Mouse (Mus musculus) CH12.LX (cell line): Measurements from ENCODE around the gene Kirrel3. TPM values are rescaled to one million over a fixed set of nuclear protein-coding genes. Genes with fewer than 3 reads are reported as not detected.

ENCODE experiments used
- DNase-seq: peaks from one replicate; pipeline ENCODE4 v3.0.0-alpha.2; 2013; ENCODE audit errors: extremely low read depth
- H3K27ac ChIP-seq: 2 replicates; pipeline ENCODE4 v1.5.1; 2012; ENCODE audit warnings: low read depth, mild to moderate bottlenecking, control low read depth, moderate library complexity; ENCODE audit not compliant: insufficient read depth
- H3K27me3 ChIP-seq: replicated peaks from 2 replicates; pipeline ENCODE3; 2012; ENCODE audit warnings: inconsistent platforms
- H3K36me3 ChIP-seq, 2 experiments: replicated peaks in 1 of 2; 2 replicates each; pipeline versions ENCODE3 to v1.6.1; 2012; ENCODE audit warnings: inconsistent platforms in 1 of 2, low read length in 1 of 2, mild to moderate bottlenecking in 1 of 2, mixed read lengths in 1 of 2, moderate library complexity in 1 of 2; ENCODE audit not compliant: control insufficient read depth in 1 of 2, insufficient read depth in 1 of 2
- H3K4me1 ChIP-seq, 2 experiments: 2 replicates each; pipeline ENCODE4 v1.6.1; 2012; ENCODE audit warnings: inconsistent platforms in 1 of 2, moderate library complexity in 1 of 2; ENCODE audit not compliant: insufficient read depth in 2 of 2, control insufficient read depth in 1 of 2
- H3K4me2 ChIP-seq: 2 replicates; pipeline ENCODE4 v1.6.1; 2012; ENCODE audit warnings: low read depth, mild to moderate bottlenecking, control low read depth; ENCODE audit not compliant: poor library complexity, insufficient read depth, severe bottlenecking
- H3K4me3 ChIP-seq, 3 experiments: fragments of 150-350 bp in 1 of 3; sonication (generic) in 1 of 3; replicated peaks in 1 of 3; 2 replicates each; pipeline versions ENCODE3 to v1.5.1; 2011 to 2012; ENCODE audit warnings: low read depth in 2 of 3, low read length in 2 of 3, mild to moderate bottlenecking in 2 of 3, moderate library complexity in 2 of 3, control low read depth in 1 of 3, improper control_type of control experiment in 1 of 3, inconsistent platforms in 1 of 3, mixed read lengths in 1 of 3; ENCODE audit not compliant: poor library complexity in 1 of 3
- H3K79me2 ChIP-seq: replicated peaks from 2 replicates; pipeline ENCODE4 v1.6.1; 2012; ENCODE audit warnings: mild to moderate bottlenecking, moderate library complexity; ENCODE audit not compliant: control insufficient read depth, poor library complexity, insufficient read depth, severe bottlenecking; ENCODE audit errors: extremely low read depth
- H3K9ac ChIP-seq: 2 replicates; pipeline ENCODE4 v1.6.1; 2012; ENCODE audit warnings: low read depth, mild to moderate bottlenecking, control low read depth, moderate library complexity; ENCODE audit not compliant: insufficient read depth
- H3K9me3 ChIP-seq: replicated peaks from 2 replicates; pipeline ENCODE3; 2012; ENCODE audit warnings: low read length, inconsistent platforms, mixed read lengths
- BHLHE40 ChIP-seq: IDR thresholded peaks from 2 replicates; pipeline ENCODE4 v1.6.1; 2011; ENCODE audit warnings: mild to moderate bottlenecking, low read depth, low read length, improper control_type of control experiment
- CHD1 ChIP-seq: IDR thresholded peaks from 2 replicates; pipeline ENCODE4 v1.6.1; 2012; ENCODE audit warnings: low read depth, low read length, improper control_type of control experiment, inconsistent platforms
- CHD2 ChIP-seq: IDR thresholded peaks from 2 replicates; pipeline ENCODE4 v1.6.1; 2011; ENCODE audit warnings: low read length, improper control_type of control experiment
- CTCF ChIP-seq, 2 experiments: IDR thresholded peaks in 1 of 2; conservative IDR thresholded peaks in 1 of 2; 2 replicates each; pipeline ENCODE4 v1.5.1; 2011 to 2012; ENCODE audit warnings: low read depth in 2 of 2, low read length in 2 of 2, improper control_type of control experiment in 1 of 2, inconsistent platforms in 1 of 2, mild to moderate bottlenecking in 1 of 2, moderate library complexity in 1 of 2
- ELF1 ChIP-seq: IDR thresholded peaks from 2 replicates; pipeline ENCODE4 v1.6.1; 2014; ENCODE audit warnings: low read depth, mild to moderate bottlenecking, inconsistent platforms, low read length, improper control_type of control experiment
- IRF4 ChIP-seq: IDR thresholded peaks from 2 replicates; pipeline ENCODE4 v1.6.1; 2014; ENCODE audit warnings: low read depth, mild to moderate bottlenecking, inconsistent platforms, low read length, improper control_type of control experiment
- JUN ChIP-seq: IDR thresholded peaks from 2 replicates; pipeline ENCODE4 v1.6.1; 2011; ENCODE audit warnings: low read depth, mild to moderate bottlenecking, low read length, improper control_type of control experiment, moderate library complexity; ENCODE audit not compliant: insufficient read depth
- JUND ChIP-seq: conservative IDR thresholded peaks from 2 replicates; pipeline ENCODE4 v1.6.1; 2011; ENCODE audit warnings: low read depth, low read length, improper control_type of control experiment
- KAT2A ChIP-seq: IDR thresholded peaks from 2 replicates; pipeline ENCODE4 v1.6.1; 2012; ENCODE audit warnings: low read length, improper control_type of control experiment, inconsistent platforms; ENCODE audit not compliant: insufficient replicate concordance
- MAX ChIP-seq: IDR thresholded peaks from 2 replicates; pipeline ENCODE4 v1.6.1; 2011; ENCODE audit warnings: low read length, improper control_type of control experiment
- MAZ ChIP-seq: IDR thresholded peaks from 2 replicates; pipeline ENCODE4 v1.6.1; 2012; ENCODE audit warnings: low read depth, mild to moderate bottlenecking, inconsistent platforms, low read length, improper control_type of control experiment, moderate library complexity
- MEF2A ChIP-seq: IDR thresholded peaks from 2 replicates; pipeline ENCODE4 v1.6.1; 2014; ENCODE audit warnings: low read depth, mild to moderate bottlenecking, inconsistent platforms, low read length, improper control_type of control experiment, borderline replicate concordance
- MXI1 ChIP-seq: IDR thresholded peaks from 2 replicates; pipeline ENCODE4 v1.6.1; 2011; ENCODE audit warnings: mild to moderate bottlenecking, low read depth, low read length, improper control_type of control experiment
- NRF1 ChIP-seq: IDR thresholded peaks from 2 replicates; pipeline ENCODE4 v1.6.1; 2014; ENCODE audit warnings: low read depth, mild to moderate bottlenecking, inconsistent platforms, low read length, improper control_type of control experiment, moderate library complexity
- POLR2AphosphoS2 ChIP-seq: IDR thresholded peaks from 2 replicates; pipeline ENCODE4 v1.6.1; 2011; ENCODE audit warnings: low read depth, low read length, improper control_type of control experiment
- RAD21 ChIP-seq: IDR thresholded peaks from 2 replicates; pipeline ENCODE4 v1.6.1; 2011; ENCODE audit warnings: low read depth, mild to moderate bottlenecking, low read length, improper control_type of control experiment, moderate library complexity
- RCOR1 ChIP-seq: conservative IDR thresholded peaks from 2 replicates; pipeline ENCODE4 v1.6.1; 2012; ENCODE audit warnings: low read depth, mild to moderate bottlenecking, inconsistent platforms, low read length, improper control_type of control experiment
- SMC3 ChIP-seq: IDR thresholded peaks from 2 replicates; pipeline ENCODE4 v1.6.1; 2011; ENCODE audit warnings: low read depth, low read length, improper control_type of control experiment
- TBP ChIP-seq: conservative IDR thresholded peaks from 2 replicates; pipeline ENCODE4 v1.6.1; 2011; ENCODE audit warnings: low read depth, low read length, improper control_type of control experiment
- USF1 ChIP-seq: IDR thresholded peaks from 2 replicates; pipeline ENCODE4 v1.6.1; 2014; ENCODE audit warnings: low read depth, mild to moderate bottlenecking, inconsistent platforms, low read length, improper control_type of control experiment
- ZMIZ1 ChIP-seq: IDR thresholded peaks from 2 replicates; pipeline ENCODE4 v1.6.1; 2012; ENCODE audit warnings: low read depth, mild to moderate bottlenecking, inconsistent platforms, low read length, improper control_type of control experiment
- dilution Hi-C: fragments of 300-500 bp; cut with MboI; formaldehyde crosslinking; loops from 2 replicates; pipeline ENCODE4 v1.14.3; 2020; ENCODE audit warnings: low sequenced_read_pairs; ENCODE audit not compliant: extremely low pct_unique_long_range_greater_than_20kb, extremely low pct_ligation_motif_present
- in situ Hi-C: fragments of 300-500 bp; cut with MboI; formaldehyde crosslinking; loops from 3 replicates; pipeline ENCODE4 v1.14.3; 2019; ENCODE audit warnings: low sequenced_read_pairs, low pct_ligation_motif_present, low pct_unique_long_range_greater_than_20kb, mixed read lengths
- polyA plus RNA-seq: library from polyadenylated mRNA; unstranded; fragments of >175 nt; gene quantifications from 2 replicates; pipeline ENCODE4 v1.2.1, GENCODE M21; 2012; ENCODE audit warnings: low read depth; ENCODE audit not compliant: insufficient read length
- total RNA-seq, 2 experiments: library from RNA; depleted of rRNA; stranded (reverse); fragments of 300-350 nt in 1 of 2; fragments of >200 nt in 1 of 2; gene quantifications; 2 replicates each; pipeline ENCODE4 v1.2.3; 2012 to 2014

The Kirrel3 gene
- total and polyA plus RNA-seq, 3 experiments: not detected

DNA sequence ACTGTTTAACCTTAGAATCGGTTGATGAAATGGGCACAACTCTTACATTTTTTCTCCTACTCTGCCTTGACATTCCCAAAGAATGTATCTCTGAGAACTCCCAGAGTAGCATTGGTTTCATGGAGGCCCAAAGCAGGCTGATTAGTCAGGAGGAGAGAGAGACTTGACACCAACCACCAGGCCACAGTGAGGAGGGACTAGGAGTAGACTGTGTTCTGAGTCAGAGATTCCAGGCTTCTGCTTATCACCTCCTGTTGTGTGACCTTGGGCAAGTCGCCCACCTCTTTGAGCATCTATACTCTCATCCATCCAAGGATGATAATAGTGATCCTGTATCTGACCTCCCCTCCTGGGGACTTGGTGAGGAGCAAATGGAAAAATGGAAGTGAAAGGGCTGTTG is 38.0 kb upstream of the Kirrel3 start:
- TF ChIP-seq JUND (no peak), NRF1 (no peak), MEF2A (no peak)
- in situ Hi-C loops: no loop called here
- no peak overlapping the region for H3K4me2 ChIP-seq
- H3K4me3 ChIP-seq: no peak overlapping the region
- H3K27me3 ChIP-seq: peaks cover 46% of the 10 kb centered on the region
- DNase-seq: no peak
- dilution Hi-C loops: no loop called here
- no peak overlapping the region for H3K27ac ChIP-seq
- H3K9ac ChIP-seq: no peak overlapping the region
- no peaks in the 10 kb centered on the region for H3K79me2 ChIP-seq
- H3K9me3 ChIP-seq: no peaks in the 10 kb centered on the region
- H3K36me3 ChIP-seq: no peaks in the 10 kb centered on the region
- no peaks in the 10 kb centered on the region for H3K4me1 ChIP-seq

DNA sequence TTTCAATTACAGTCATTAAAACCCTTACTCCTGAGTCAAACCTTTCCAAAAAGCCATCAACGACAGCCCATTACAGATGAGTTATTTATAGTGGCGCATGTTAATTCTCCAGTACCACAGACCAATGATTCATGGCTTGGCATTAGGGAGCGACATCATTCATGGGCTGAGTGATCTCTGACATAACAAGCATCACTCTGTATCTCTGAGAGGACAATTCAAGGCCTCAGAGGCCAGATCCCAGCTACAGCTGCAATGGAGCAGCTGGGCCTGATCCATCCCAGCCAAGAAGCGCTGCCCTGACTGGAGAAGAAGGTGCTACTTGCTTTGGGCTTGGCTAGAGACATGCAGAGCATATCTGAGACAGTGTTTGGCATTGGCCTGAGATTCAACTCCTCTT is 37.2 kb upstream of the Kirrel3 start:
- Histone ChIP-seq H3K4me2 (no peak overlapping the region), H3K4me3 (no peak overlapping the region)
- dilution Hi-C loops: no loop called here

DNA sequence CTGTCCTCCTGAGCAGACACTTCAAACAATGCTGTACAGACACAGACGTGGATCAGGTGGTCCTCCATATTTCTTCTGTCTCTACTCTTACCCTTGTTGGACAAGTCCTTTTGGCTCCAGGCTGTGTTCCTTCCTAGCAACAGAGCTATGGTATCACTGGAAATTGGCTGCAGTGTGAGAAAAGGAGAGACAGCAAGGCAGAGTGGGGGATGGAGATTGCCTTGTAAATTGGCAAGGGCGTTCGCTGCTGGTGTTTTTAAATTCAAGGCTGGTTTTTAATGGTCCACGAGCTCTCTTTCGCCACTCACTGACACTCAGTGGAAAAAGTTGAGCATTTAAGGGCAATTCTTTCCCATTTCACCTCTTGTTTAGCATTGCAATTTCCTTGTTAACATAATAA is 27.5 kb upstream of the Kirrel3 start:
- Histone ChIP-seq H3K4me1 (no peaks in the 10 kb centered on the region), H3K9me3 (no peaks in the 10 kb centered on the region), H3K9ac (no peak overlapping the region), H3K4me2 (no peak overlapping the region), H3K79me2 (no peaks in the 10 kb centered on the region), H3K27me3 (peaks cover 24% of the 10 kb centered on the region), H3K36me3 (no peaks in the 10 kb centered on the region), H3K4me3 (no peak overlapping the region), H3K27ac (no peak overlapping the region)
- dilution Hi-C loops (no loop called here), in situ Hi-C loops (no loop called here)
- no peak for TF ChIP-seq RAD21
- TF ChIP-seq ZMIZ1: no peak
- TF ChIP-seq BHLHE40: no peak
- no peak for TF ChIP-seq NRF1
- TF ChIP-seq CHD2: no peak
- no peak for TF ChIP-seq SMC3
- no peak for TF ChIP-seq IRF4
- TF ChIP-seq ELF1: no peak
- TF ChIP-seq CTCF (conservative IDR thresholded peaks at IDR 0.05 in 1 of 2, IDR thresholded peaks at IDR 0.05 in 1 of 2; ENCODE audit: low read depth in 2 of 2, low read length in 2 of 2): no peak
- no peak for TF ChIP-seq KAT2A
- TF ChIP-seq MEF2A: no peak
- no peak for TF ChIP-seq MXI1
- no peak for TF ChIP-seq POLR2AphosphoS2
- no peak for TF ChIP-seq MAX
- TF ChIP-seq JUND: no peak
- no peak for DNase-seq

More for the DNA sequence above, 37.2 kb upstream of the Kirrel3 start:
- DNase-seq: no peak
- H3K9me3 ChIP-seq: no peaks in the 10 kb centered on the region
- in situ Hi-C loops: no loop called here
- no peak for TF ChIP-seq KAT2A
- no peak for TF ChIP-seq CHD1
- no peak for TF ChIP-seq MAX
- TF ChIP-seq JUN: no peak
- no peak for TF ChIP-seq JUND
- TF ChIP-seq MAZ: no peak
- no peak for TF ChIP-seq USF1
- TF ChIP-seq MEF2A: no peak
- TF ChIP-seq ELF1: no peak
- no peak for TF ChIP-seq TBP
- TF ChIP-seq RCOR1: no peak
- H3K27ac ChIP-seq: no peak overlapping the region
- no peaks in the 10 kb centered on the region for H3K36me3 ChIP-seq
- peaks cover 48% of the 10 kb centered on the region for H3K27me3 ChIP-seq
- H3K4me1 ChIP-seq: no peaks in the 10 kb centered on the region
- H3K79me2 ChIP-seq: no peaks in the 10 kb centered on the region
- H3K9ac ChIP-seq: no peak overlapping the region
